ENCODE assay signal across 23 mouse cellular contexts in the genomic region with DNA sequence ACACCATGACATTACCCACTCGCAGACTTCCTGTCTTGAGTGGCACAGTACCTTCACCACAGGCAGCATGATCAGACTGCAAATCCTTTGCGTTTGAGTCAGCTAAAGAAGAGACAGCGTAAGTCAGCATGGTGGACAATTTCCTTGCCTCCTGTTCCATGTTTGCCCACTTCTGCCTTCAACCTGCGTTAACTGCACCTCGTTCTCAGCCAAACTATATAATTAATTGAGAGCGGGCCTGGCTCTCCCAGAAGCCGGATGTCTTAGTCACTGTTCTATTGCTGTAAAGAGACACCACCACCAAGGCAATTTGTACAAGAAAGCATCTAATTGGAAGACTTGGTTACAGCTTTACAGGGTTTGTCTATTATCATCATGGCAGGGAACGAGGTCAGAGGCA. TPM values are rescaled to one million over a fixed set of nuclear protein-coding genes. Genes with fewer than 3 reads are reported as not detected.
A peak's percentile ranks its signal among the peaks of the same experiment; 100 is the strongest.
DNase-seq lines count a peak whose midpoint lies in the region; ATAC-seq and TF ChIP-seq lines count a peak whose summit lies in the region.
"Had no signal": no experiment of that assay in that cellular context is flagged by ENCODE, and none has a peak within 500 bp of the region (broad histone marks: within the 10 kb centered on the region; RNA-seq: fewer than 3 reads in every experiment).

No protein-coding gene starts in this region.

- H3K36me3 ChIP-seq in forebrain, embryonic 12.5 days (replicated peaks), result no peaks in the 10 kb centered on the region
- H3K36me3 ChIP-seq in forebrain, embryonic 15.5 days, result no peaks in the 10 kb centered on the region
- H3K36me3 ChIP-seq: embryonic facial prominence, embryonic 10.5 days; heart, embryonic 15.5 days had no signal

- H3K4me1 ChIP-seq in forebrain, embryonic 12.5 days, result peaks cover 48% of the 10 kb centered on the region
- H3K4me1 ChIP-seq in forebrain, embryonic 15.5 days, result peaks cover 42% of the 10 kb centered on the region

- H3K4me3 ChIP-seq in forebrain, embryonic 12.5 days (replicated peaks), result no peak overlapping the region
- H3K4me3 ChIP-seq in forebrain, embryonic 15.5 days, result no peak overlapping the region
- no peak overlapping the region for H3K4me3 ChIP-seq in layer of hippocampus, adult 2 months
- H3K4me3 ChIP-seq: embryonic facial prominence, embryonic 10.5 days; gastrocnemius, adult 2 months; heart, embryonic 15.5 days had no signal

- TF ChIP-seq CTCF in layer of hippocampus, adult 2 months (conservative IDR thresholded peaks at IDR 0.05), result no peak

- H3K4me2 ChIP-seq in forebrain, embryonic 12.5 days, result no peak overlapping the region
- H3K4me2 ChIP-seq in forebrain, embryonic 15.5 days (replicated peaks), result no peak overlapping the region
- H3K4me2 ChIP-seq: heart, embryonic 11.5 days; heart, embryonic 15.5 days had no signal

- H3K9ac ChIP-seq in forebrain, embryonic 12.5 days, result no peak overlapping the region
- no peak overlapping the region for H3K9ac ChIP-seq in forebrain, embryonic 15.5 days (replicated peaks)
- H3K9ac ChIP-seq: forebrain, postnatal 0 days; heart, embryonic 15.5 days had no signal

- no peak for DNase-seq in layer of hippocampus, adult 2 months (ENCODE audit: low spot score in 2 of 2)
- DNase-seq in layer of hippocampus, adult 9-11 months, result no peak
- DNase-seq in 416B (ENCODE audit: low read depth) (peak; percentile 33), R1 (ENCODE audit: low read depth, low spot score) (peak; percentile 24)
- no peak for DNase-seq in ovary, postnatal 14 days (ENCODE audit: low spot score)
- no peak for DNase-seq in thymus, postnatal 36 days
- DNase-seq: adrenal gland, postnatal 14 days; cerebellum, adult 18-20 months; cerebellum, adult 9-11 months; cerebellum, postnatal 36 days; forebrain, postnatal 0 days; gastrocnemius, adult 2 months; gastrocnemius, postnatal 25 days had no signal

- H3K9me3 ChIP-seq in forebrain, embryonic 12.5 days, result no peaks in the 10 kb centered on the region
- H3K9me3 ChIP-seq in forebrain, embryonic 15.5 days, result no peaks in the 10 kb centered on the region
- H3K9me3 ChIP-seq: embryonic facial prominence, embryonic 10.5 days; heart, embryonic 15.5 days had no signal

- no peaks in the 10 kb centered on the region for H3K27me3 ChIP-seq in forebrain, embryonic 12.5 days
- no peaks in the 10 kb centered on the region for H3K27me3 ChIP-seq in forebrain, embryonic 15.5 days
- H3K27me3 ChIP-seq: CH12.LX; heart, embryonic 15.5 days had no signal

- no peak for ATAC-seq in forebrain, embryonic 12.5 days (ENCODE audit: low FRiP score)
- no peak for ATAC-seq in forebrain, embryonic 15.5 days (replicated peaks)
- ATAC-seq: activated CD4-positive, CD25-positive, alpha-beta regulatory T cell, adult 4 months; forebrain, postnatal 0 days; hindbrain, embryonic 16.5 days; inflammation-experienced regulatory T-cells, adult 6 months; intestine, postnatal 0 days had no signal

- WGBS in forebrain, embryonic 12.5 days, result 80% methylated on average over 8 of the region's 8 CpGs
- 66% methylated on average over 8 of the region's 8 CpGs for WGBS in forebrain, embryonic 15.5 days

- H3K27ac ChIP-seq in forebrain, embryonic 12.5 days, result 0 out of 2 replicates have a peak overlapping the region, but pooled peaks have one; percentile 19
- no peak overlapping the region for H3K27ac ChIP-seq in forebrain, embryonic 15.5 days (replicated peaks)
- H3K27ac ChIP-seq in layer of hippocampus, adult 2 months, result 0 out of 2 replicates have a peak overlapping the region, but pooled peaks have one; percentile 53
- H3K27ac ChIP-seq: embryonic facial prominence, embryonic 10.5 days; gastrocnemius, adult 2 months; heart, embryonic 15.5 days had no signal

RNA-seq across cellular contexts. Expression of gene Ndufb4, which starts 26.6 kb away (rescaled TPM):
- 77.0 and 79.2 TPM in 2 replicates for polyA plus RNA-seq in forebrain, embryonic 12.5 days (2016; fragmentation: Nextera tagmentation; extraction: Ambion mirVana)
- 56.0 and 59.9 TPM in 2 replicates for polyA plus RNA-seq in forebrain, embryonic 15.5 days (2015; fragmentation: Nextera tagmentation; extraction: Ambion mirVana)
- total RNA-seq in layer of hippocampus, adult 2 months (2021), result 10 to 100 TPM; 83.1 to 94.7 TPM

Comparison
In these comparisons a context has a peak if more than half of its experiments do, and no peak if none do; other contexts are left out.
1. DNase-seq: peak in 416B (single experiment) and R1 (single experiment); none in layer of hippocampus, adult 2 months (0 of 2), layer of hippocampus, adult 9-11 months (single experiment), ovary, postnatal 14 days (single experiment) and thymus, postnatal 36 days (0 of 2).